Mouse (Mus musculus): Measurements from ENCODE around the gene Anxa9.
"Not testable (repeated sequence)": the region's sequence is repeated elsewhere in the genome, so short reads cannot be mapped to it uniquely, and the experiment has no call there.

Gene Anxa9

DNA sequence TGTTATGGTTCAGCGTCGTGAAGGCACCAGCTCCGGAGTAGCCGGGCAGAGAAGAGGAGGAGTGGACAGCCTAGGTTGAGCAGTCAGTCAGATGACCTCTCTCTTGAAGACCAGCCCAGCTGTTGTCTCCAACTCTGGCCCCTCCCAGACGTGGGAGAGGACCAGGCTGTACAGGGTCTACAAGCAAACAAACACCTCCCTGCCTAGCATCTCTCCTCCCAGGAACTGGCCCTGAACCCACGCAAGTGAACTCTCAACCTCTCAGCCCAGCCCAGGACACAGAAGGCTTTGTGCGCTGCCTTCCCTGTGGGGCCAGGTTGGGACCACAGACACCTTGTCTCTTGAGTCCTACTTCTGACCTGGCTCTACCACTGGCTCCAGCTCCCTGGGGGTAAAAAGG lies at the start of gene Anxa9:
Gene Anxa9 (minus strand): TSS at position 77 of the 400 bp plus-strand sequence.
- no peak for DNase-seq

DNA sequence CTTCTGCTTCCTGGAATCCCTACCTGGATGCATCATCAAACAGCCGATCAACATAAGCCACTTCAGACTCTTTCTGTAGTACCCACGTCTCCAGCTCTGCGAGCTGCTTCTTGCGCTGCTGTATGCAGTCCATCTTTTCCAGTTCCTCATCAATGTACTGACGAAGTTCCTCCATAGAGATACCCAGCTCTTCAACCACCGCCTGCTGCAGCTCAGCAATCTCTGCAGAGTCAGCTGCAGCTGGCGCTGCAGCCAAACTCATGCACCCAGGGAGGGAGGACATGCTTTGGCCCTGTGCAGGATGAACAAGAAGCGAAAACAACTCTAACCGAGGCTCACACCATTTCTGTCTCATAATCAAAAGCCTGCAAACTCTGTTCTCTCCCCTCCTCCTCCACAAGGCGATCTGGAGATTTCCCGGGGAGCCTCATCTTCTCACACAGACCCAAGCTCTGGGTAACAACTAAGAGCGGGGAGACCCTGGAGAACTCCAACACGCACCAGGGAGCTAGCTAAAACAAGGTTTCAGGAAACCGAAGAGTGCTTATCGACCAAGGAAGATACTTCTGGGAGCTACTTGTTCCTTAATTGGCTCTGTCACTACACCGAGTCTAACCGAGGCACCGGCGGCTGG lies 49.1 kb upstream of the Anxa9 start:
- DNase-seq = not testable (repeated sequence)

DNA sequence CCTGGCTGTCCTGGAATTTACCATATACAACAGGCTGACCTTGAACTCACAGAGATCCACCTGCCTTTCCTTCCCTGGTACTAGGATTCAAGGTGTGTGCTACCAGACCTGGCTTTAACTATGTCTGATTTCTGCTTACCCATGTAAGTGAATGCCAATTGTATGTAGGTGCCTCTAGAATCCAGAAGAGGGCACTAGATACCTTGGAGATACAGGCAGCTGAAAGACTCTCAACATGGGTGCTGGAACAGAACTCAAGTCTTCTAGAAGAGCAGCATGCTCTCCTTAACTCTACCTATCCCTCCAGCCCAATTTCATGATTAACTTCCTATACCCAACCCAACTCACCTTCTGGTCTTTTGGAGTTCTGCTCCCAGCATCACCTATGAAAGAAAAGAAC lies 42.5 kb upstream of the Anxa9 start:
- DNase-seq = no peak

DNA sequence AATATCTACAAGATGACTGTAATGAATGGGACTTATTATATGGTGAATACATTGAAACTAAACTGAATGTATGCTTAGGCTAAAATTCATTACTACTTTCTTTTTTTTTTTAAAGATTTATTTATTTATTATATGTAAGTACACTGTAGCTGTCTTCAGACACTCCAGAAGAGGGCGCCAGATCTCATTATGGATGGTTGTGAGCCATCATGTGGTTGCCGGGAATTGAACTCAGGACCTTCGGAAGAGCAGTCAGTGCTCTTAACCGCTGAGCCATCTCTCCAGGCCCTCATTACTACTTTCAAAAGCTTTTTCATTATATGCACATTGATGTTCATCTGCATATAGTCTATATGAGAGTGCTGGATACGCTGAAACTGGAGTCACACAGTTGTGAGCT lies 41.4 kb upstream of the Anxa9 start:
- not testable (repeated sequence) for DNase-seq

DNA sequence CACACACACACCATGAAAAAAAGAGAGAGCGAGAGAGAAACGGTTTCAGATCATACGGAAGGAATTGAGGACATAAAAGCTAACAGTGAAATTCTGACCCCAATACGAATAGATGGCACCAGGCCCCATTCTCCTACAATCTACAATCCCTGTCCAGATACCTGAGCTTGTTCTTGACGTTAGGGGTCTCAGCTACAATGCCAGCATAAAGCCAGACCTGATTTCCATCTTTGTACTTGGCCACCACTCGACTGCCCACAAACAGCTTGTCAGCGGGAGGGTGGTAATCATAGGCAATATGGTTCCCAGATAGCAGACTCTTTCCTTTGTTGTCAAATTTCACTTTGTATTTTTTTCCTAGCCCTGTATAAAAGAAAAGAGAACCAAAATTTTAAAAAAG lies 39.5 kb upstream of the Anxa9 start:
- DNase-seq = no peak

DNA sequence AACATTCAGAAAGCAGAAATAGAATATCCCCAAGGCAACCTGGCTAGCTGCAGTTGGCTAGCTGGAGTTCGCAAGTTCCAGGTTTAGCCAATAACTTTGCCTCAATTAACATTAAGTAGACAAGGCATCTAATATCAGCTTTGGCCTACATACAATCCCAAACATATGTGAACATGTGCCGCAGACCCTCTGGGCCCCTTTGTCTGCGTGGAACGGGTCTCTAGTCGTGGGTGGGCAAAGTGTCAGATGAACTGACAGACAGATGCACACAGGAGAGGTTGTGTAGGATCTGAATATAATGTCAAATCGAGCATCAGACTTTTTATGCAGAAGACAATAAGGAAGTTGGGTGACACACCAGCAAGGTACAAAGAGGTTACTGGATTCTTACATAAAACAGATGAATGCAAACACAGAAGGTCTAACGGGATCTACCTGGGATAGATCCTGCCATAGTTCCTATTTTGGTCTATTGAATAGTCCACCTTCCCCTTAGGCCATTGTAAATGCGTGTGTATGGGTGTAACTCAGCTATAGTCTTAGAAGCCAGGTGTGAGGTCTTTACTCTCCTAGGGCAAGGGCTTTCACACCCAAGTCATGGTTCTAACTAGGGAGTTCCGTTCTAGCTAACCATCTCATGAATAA lies 36.5 kb upstream of the Anxa9 start:
- DNase-seq = not testable (repeated sequence)

DNA sequence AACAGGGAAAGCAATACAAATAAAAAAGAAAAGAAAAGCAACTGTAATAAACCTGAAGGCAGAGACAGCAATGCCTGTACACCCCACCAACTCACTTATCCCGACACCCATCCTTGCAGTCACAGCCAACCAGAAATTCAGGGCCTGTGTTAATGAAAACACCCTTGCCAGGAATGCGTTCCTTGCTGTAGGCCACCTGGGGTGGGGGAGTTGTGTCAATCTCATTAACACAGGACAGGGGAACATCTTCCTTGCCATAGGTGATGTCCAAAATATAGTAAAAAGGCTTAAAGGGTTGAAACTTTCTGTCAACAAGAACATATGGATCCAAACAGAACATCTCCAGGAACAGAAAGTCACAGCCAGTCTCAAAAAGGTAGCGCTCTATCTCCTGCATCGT lies 31.3 kb upstream of the Anxa9 start:
- no peak for DNase-seq

DNA sequence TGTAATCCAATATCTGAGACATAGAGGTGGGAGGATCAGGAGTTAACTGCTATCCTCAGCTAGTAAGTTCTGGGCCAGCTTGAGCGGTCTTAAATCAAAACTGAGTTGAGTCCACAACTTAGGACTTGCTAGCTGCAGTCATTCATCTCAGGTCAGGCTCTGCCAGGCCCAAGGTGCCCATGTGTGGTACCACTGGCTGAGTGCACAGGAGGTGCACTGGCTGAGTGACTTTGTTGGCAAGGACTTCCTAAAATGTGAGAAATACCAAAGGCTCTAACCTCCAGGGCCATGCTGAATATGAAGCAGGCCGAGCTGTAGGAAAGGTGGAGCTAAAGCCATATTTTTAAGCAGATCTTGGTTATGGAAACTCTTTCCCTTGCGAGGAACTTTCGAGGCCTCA lies 30.4 kb upstream of the Anxa9 start:
- no peak for DNase-seq

DNA sequence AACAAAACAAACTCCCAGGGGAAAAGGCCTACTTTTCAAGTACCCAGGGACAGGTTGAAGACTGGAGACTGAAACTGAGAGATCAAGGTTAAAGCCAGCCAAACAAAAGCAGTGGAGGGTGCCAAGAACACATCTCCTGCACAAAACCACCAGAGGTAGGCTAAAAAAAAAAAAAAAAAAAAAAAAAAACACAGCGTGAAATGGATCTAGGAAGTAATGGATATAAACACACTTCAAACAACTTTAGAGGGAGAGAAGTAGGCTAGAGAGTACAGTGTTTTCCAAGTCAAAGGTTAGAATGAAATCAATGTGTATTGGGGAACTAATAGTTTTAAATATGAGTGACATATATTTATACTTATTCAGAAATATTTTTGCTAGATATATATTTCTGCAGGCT lies 24.6 kb upstream of the Anxa9 start:
- DNase-seq = no peak

DNA sequence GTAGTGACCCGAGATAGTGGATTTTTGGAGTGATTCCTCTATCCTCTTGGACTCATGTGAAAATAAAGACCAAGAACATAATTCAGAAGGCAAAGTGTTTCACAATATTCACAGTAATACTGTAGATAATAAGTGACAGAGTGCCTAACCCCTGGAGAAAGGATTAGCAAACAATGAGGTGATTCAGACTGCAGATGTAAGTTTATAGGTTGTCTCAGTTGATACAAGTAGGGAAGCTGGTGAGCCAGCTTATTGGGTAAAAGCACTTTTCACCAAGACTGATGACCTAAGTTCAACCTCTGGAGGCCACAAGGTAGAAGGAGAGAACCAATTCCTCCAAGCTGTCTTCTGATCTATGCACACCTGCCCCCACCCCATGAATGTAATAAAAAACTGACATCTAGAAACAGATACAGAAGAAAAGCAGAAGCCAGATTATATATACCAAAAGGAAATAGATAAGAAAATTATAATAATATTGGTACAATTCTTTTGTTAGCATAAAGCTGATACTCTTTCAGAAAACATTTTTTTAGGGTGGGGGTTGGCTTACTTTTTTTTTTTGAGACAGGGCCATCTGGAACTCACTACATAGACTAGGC lies 21.9 kb upstream of the Anxa9 start:
- DNase-seq = no peak

DNA sequence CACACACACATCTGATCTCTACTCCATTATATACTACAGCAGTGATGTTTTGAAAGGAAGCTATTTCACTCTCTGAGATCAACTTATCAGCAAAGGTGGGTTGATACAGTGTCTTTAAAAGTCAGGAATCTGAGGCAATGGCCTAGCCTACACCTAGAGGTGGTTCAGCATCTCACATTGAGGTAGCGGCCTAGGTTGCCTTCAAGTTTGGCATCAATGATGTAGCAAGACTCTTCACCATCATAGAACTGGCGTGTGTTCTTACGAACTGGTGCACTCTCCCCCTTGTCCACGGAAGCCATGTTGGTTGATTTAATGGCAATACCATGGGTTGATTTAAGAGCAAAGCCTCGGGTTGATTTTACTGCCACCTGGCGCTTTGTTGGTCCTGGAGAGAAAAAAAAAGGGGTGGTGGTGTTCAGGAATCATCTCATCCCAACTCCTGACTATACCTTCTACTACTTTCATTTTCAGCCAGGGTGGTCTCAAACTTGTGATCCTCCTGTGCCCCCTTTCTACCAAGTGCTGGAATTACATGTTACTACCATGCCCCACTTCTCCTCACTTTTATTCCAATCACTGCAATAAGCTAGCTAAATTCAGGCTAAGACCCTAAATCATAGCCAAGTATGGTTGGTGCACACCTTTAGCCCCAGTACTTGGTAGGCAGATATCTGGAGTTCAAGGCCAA lies 17.6 kb upstream of the Anxa9 start:
- DNase-seq = no peak

DNA sequence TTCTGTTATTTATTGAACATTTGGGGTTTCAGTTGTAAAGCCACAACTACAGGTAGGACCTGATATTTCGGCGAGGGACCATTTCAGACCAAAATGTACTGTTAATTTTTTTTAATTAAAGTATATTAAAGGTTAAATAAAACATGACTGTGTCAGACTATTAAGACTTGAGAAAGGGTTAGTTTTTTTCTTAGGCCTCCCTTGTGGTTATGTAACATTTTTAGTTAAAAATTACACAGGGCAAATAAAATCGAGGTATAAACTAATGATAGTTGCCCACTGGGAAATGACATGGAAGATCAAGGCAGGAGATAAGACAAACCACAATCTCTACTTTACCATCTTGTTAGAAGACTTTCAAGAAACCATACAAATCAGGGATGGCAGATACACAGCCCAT lies 16.5 kb upstream of the Anxa9 start:
- no peak for DNase-seq

DNA sequence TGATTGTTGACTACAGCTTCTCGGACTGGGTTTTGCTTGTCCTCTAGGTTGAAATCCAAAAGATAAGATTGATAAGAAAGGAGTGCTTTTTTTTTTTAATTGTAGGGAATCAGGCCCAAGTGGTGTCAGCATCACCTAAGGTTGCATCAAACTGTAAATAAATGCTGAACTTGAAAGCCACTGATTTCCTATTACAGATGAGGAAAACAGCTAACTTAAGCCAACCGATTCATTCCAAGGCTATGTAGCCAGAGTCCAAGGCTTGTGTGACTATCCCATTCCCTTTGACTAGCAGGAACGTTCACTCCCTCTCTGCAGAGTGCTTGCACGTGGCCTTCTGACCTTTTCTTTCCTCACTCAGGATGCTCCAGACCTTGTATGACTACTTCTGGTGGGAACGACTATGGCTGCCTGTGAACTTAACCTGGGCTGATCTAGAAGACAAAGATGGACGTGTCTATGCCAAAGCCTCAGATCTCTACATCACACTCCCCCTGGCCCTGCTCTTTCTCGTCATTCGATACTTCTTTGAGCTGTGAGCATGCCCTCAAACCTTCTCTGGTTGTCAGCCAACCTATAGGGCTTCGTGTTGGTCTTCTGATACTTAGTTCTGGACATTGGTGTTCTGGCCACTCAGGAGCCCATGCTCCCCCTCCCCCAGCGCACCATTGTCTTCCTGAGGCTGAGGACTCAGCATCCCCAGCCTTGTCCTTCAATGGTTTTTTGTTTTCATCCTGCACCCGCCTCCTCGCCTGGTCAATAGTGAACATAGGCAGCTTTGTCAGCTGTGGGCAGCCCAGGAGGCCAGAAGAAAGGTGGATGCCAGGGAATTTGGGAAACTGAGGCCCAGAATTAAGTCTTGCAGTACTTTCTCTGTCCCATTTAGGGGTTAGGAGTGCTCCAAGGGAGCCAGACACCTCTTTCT lies 13.0 kb upstream of the Anxa9 start:
- DNase-seq = no peak

DNA sequence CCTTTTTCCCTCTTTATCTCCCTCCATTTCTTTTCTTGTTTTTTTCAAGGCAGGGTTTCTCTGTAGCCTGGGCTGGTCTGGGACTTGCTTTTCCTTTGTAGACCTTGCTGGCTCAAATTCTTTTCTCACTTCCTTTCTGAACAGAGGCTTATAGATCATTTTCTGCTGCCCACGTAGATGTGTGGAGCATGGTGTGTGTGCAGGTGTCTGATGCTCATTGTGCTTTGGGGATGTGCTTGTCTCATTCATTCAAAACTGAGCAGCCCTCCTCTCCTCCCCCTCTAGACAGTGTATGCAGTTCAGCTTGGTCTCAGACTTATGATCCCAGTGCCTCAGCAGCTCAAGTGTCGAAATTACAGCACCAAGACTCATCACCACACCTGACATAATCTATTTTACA lies 12.1 kb upstream of the Anxa9 start:
- DNase-seq = no peak

DNA sequence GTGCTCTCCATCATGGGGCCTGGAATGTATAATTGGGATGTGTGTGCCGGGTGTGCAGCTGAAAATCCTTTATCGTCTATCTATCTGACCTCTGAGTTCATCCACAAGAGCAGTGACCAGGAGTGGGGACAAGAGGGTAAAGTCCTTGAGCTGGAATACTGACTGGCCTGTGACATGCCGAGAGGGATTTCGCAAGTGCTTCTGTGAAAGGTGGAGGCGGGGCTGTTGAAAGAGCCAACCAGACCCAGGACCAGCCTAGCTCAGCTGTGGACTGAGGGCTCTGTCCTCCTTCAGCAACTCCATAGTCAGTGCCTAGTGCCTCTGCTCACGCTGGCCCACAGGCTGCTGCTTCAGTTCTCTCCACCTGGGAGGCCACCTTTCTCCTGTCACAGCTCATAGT lies 11.6 kb upstream of the Anxa9 start:
- DNase-seq = no peak

DNA sequence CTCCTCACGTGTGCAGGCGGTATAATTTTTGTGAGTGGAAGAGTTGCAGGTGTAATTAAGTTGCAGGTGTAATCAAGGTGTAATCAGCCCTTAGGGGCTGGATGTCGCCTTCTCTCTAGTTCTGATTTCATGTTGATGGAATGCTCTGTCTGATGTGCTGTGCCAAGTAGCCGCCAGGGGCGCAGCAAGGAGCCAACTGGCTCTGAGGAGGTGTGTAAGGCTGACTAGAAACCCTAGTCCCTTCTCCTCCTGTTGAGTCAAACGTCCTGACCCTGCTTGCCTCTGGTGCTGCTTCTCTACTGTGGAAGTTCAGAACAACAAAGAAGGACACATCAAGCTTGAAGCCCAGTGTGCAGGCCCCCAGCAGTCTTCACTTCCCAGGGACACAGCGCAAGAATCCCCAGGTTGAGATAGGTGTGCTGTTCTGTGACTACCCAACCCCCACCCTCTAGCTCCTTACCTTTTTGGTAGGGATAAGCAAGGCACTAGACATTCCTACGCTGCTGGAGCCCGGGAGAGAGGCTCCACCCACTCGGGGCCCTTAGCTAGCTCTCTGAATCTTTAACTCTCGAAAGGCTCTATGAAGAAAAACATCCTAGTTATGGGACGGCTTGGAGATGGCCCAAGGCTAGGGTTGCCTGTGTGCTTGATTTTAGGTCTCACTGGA lies 10.6 kb upstream of the Anxa9 start:
- DNase-seq = peak; percentile 52

DNA sequence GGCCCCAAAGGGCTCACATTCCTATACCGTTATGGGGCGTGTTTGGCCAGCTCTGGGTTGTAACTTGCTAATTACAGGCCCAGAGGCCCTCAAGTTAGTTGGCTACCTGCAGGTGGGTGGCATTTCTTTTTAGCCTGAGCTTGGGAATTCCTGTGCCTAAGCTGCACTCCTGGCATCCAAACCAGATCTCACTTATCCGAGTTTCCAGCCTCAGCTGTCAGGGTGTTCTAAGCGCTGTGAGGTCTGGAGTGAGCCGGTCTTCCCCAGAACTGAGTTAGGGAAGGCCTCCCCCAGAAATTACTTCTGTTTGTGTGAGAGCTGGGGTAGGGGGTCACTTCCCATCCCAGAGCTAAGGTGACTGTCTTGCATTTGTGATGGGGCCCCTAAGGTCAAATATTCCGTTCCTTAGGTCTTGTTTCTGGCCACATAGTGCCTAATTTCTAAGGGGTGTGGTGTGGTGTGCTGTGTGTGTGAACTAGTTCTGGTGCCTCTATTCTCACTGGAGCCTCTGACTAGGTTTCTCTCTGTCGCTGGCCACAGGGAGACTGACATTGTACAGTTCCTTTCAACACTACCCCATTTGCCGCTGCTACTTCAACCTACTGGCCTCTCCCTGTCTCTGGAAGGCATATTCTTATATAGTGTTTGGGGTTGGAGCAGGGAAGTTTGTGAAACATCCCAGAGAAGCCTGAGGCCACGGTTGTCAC lies 9.0 kb upstream of the Anxa9 start:
- no peak for DNase-seq

DNA sequence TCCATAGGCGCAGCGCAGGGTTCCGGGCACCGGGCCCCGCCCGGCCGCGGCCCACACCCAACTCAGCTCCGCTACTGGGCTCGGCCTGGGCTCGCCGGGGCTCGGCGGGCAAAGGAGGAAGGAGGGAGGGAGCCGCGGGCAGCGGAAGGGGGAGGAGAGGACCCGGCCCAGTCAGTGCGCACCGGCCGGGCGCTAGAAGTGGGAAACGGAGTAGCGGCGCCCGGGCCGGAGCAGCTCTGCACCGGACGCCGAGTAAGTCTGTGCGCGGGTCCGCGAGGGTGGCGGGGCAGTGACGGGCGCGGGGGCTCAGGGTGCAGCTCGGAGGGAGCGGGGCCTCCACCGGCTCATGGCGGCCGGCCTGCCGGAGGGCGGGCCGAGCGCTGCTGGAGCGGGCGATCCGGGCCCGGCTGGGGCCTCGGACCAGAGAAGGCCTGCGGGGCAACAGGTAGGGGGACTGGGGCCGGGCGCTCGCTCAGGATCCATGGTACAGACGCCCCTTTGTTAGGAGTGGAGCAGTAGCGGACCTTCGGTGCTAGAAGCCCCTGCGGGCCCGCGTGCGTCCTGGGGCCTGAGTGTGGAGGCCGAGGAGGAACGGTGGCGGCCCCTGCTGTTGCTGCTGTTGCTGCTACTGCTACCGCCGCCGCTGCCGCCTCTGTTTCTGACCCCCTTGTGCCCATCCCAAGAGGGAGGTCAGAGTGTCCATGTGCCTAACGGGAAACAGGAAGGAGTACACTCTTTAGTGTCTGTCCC lies 8.3 kb upstream of the Anxa9 start:
- peak; percentile 57 for DNase-seq

DNA sequence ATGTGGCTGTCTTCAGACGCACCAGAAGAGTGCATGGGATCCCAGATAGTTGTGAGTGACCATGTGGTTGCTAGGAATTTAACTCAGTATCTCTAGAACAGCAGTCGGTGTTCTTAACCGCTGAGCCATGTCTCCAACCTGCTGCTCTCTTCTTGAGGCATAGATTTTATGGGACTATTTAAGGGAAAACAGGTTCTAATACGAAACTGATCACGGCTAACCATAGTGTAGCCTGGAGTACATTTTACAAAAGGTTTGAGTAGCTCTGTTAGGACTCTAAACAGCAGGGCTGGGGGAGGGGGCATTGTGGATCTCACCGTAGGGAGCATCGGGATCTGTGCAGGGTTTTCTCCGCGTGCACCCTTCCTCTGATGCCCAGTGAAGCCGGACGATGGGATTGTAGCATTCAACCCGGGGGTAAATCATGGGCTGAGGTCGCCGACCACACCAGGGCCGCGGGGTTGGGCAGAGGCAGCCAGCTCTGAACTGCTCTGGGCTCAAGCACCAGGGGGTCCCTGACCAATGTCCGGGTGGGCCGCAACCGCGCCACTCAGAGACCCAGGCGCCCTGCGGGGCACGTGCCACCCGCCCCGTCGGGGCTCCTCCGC lies 7.6 kb upstream of the Anxa9 start, which contains the start of gene Cers2:
Gene Cers2 (plus strand): TSS at position 306 of the 608 bp plus-strand sequence.
- no peak for DNase-seq

DNA sequence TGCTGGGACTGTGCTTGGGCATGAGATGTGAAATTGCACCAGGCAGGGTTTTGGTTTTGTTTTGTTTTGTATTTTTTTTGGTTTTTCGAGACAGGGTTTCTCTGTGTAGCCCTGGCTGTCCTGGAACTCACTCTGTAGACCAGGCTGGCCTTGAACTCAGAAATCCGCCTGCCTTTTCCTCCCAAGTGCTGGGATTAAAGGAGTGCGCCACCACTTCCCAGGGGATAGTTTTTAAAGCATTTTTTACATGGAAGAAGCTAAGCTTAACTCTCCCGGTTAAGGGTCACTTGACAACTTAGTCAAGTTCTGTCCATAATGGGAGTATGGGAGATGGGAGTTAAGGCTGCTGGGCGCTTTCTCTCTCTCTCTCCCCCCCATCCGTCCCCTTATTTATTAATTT lies 7.1 kb upstream of the Anxa9 start:
- DNase-seq = no peak
